In the genomic region with DNA sequence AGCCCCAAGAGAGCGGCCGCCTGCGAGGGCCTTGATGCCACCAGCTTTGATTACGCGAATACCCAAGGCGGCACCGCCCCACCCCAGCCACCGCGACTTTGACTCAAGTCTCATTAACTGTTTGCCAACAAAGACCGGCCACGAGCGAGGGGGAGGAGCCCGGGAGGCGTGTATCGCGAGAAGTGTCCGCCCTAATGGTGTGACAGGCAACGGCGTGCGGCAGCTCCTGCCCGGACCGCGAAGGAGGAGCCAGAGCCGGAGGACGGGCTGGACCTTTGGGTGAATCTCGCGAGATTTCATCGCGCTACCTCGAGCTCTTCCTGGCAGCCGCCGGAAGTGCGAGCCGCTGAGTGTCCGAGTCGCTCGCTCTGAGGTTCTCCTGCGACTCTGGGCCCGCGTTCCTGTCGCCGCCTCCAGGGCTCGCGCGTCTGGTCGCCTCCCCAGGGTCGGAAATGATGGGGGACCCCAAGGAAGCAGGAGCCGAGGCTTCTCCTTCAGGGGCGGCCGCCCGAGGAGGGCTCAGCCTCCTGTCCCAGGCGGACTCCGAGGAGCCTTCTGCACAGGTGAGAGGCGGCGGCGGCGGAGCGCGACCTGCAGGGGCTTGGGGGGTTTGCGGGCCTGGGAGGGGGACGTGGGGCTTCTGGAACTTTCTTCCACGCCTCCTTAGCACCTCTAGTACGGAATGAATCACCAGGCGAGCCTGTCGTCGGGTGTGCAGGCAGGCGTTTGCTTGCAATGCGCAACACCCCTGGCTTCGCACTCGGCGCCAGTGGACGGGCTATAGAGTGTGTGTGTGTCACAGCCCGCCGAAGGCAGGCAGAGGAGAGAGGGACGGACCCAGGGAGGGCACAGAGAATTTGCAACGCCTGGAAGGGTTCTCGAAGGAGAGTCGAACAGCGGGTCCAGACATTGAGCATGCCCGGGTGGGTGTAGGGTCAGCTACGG, we compare ENCODE assay signal across 8 mouse cellular contexts. TPM values are rescaled to one million over a fixed set of nuclear protein-coding genes. Genes with fewer than 3 reads are reported as not detected.
A peak's percentile ranks its signal among the peaks of the same experiment; 100 is the strongest.
DNase-seq lines count a peak whose midpoint lies in the region; ATAC-seq and TF ChIP-seq lines count a peak whose summit lies in the region.

A gene (plus strand): TSS at position 183 of the 945 bp plus-strand sequence.

- DNase-seq in Patski (ENCODE audit: low read depth, low spot score), result peak; percentile 86
- peak; percentile 97 to 98 for DNase-seq in cerebellum, postnatal 14 days
- peak; percentile 94 to 97 for DNase-seq in frontal cortex, postnatal 14 days (ENCODE audit: low spot score in 2 of 2)
- DNase-seq in layer of hippocampus, postnatal 25 days (ENCODE audit: extremely low spot score in 1 of 2, low spot score in 1 of 2), result peak; percentile 81 to 89
- peak; percentile 99 for DNase-seq in lung, postnatal 25 days (ENCODE audit: low spot score)
- peak; percentile 100 for DNase-seq in retina, embryonic 14.5 days (ENCODE audit: low spot score)
- peak; percentile 91 for DNase-seq in thymus, postnatal 4 days

- H3K9ac ChIP-seq in hindbrain, embryonic 13.5 days, result peak within 1 kb of the TSS; percentile 92

- no peaks in the 10 kb centered on the region for H3K27me3 ChIP-seq in Patski
- H3K27me3 ChIP-seq in hindbrain, embryonic 13.5 days, result no peaks in the 10 kb centered on the region

- peak within 1 kb of the TSS; percentile 94 for H3K27ac ChIP-seq in hindbrain, embryonic 13.5 days

- H3K4me2 ChIP-seq in hindbrain, embryonic 13.5 days, result peak within 1 kb of the TSS; percentile 92

- no peak for TF ChIP-seq CTCF in Patski (IDR thresholded peaks at IDR 0.05)

- POLR2A ChIA-PET in Patski (lab: Charles Lee), result interaction anchor here (0.7 to 1.1 kb wide), 4 partner anchors 61 to 388 kb away, joined by 3 to 8 read pairs (median 5); a partner anchor contains a TSS

- in situ Hi-C loops in Patski (cut with MboI; ENCODE audit: low pct_unique_long_range_greater_than_20kb), result loop anchor here (5.0 to 10.0 kb wide), 3 partner anchors 323 to 600 kb away; no protein-coding TSS in a partner anchor

- CTCF ChIA-PET in Patski (lab: Charles Lee), result interaction anchor here (0.7 to 1.8 kb wide), 10 partner anchors 10 to 646 kb away, joined by 3 to 9 read pairs (median 4); no protein-coding TSS in a partner anchor

- H3K4me3 ChIP-seq in hindbrain, embryonic 13.5 days, result peak within 1 kb of the TSS; percentile 76

- peaks cover 23% of the 10 kb centered on the region for H3K36me3 ChIP-seq in hindbrain, embryonic 13.5 days

- no peaks in the 10 kb centered on the region for H3K9me3 ChIP-seq in hindbrain, embryonic 13.5 days

- ATAC-seq in Patski, result peak; percentile 90
- ATAC-seq in hindbrain, embryonic 13.5 days (ENCODE audit: low FRiP score), result peak; percentile 97

- WGBS in hindbrain, embryonic 13.5 days, result under 1% methylated on average over 81 of the region's 81 CpGs

- H3K4me1 ChIP-seq in hindbrain, embryonic 13.5 days (replicated peaks), result peaks cover 15% of the 10 kb centered on the region

RNA-seq across cellular contexts. Expression of the gene that starts here (rescaled TPM):
- polyA plus RNA-seq in Patski (2021), result 24.1 TPM
- 21.6 and 23.8 TPM in 2 replicates for polyA plus RNA-seq in hindbrain, embryonic 13.5 days (2015; fragmentation: Nextera tagmentation; extraction: Ambion mirVana)
- total RNA-seq in layer of hippocampus, postnatal 25 days (2021), result 10 to 100 TPM; 23.9 to 29.1 TPM

Comparison
In these comparisons a context has a peak if more than half of its experiments do, and no peak if none do; other contexts are left out.
1. Peak in every context shown above with its lines: DNase-seq, ATAC-seq, H3K4me3 ChIP-seq and H3K27ac ChIP-seq.